Comparison of ENCODE assay signal across 19 mouse cellular contexts in genomic region chr5:106649441-106649840, GRCm38 (mm10). TPM values are rescaled to one million over a fixed set of nuclear protein-coding genes. Genes with fewer than 3 reads are reported as not detected.
DNase-seq lines count a peak whose midpoint lies in the region; ATAC-seq and TF ChIP-seq lines count a peak whose summit lies in the region.
"Had no signal": no experiment of that assay in that cellular context is flagged by ENCODE, and none has a peak within 500 bp of the region (broad histone marks: within the 10 kb centered on the region; RNA-seq: fewer than 3 reads in every experiment).

No protein-coding gene starts in this region.

- H3K9me3 ChIP-seq in forebrain, postnatal 0 days (ENCODE audit: low read length): no peaks in the 10 kb centered on the region
- no peaks in the 10 kb centered on the region for H3K9me3 ChIP-seq in forebrain, embryonic 16.5 days (ENCODE audit: control insufficient read depth, low read length)
- no peaks in the 10 kb centered on the region for H3K9me3 ChIP-seq in liver, postnatal 0 days (ENCODE audit: low read length)
- H3K9me3 ChIP-seq in liver, embryonic 11.5 days (ENCODE audit: control insufficient read depth, low read length): no peaks in the 10 kb centered on the region
- H3K9me3 ChIP-seq: embryonic facial prominence, embryonic 12.5 days; limb, embryonic 12.5 days had no signal

- no peak for TF ChIP-seq EP300 in liver, postnatal 0 days (IDR thresholded peaks at IDR 0.05; ENCODE audit: low read depth)

- TF ChIP-seq CTCF in forebrain, postnatal 0 days (IDR thresholded peaks at IDR 0.05; ENCODE audit: low read depth): peak; percentile 45; the same call in 1 of the 2 replicates
- 0 out of 2 replicates have a peak, but pooled peaks have one; percentile 8 for TF ChIP-seq CTCF in liver, postnatal 0 days (IDR thresholded peaks at IDR 0.05; ENCODE audit: low read depth)

- H3K9ac ChIP-seq in forebrain, postnatal 0 days: no peak overlapping the region
- no peak overlapping the region for H3K9ac ChIP-seq in forebrain, embryonic 16.5 days (replicated peaks; ENCODE audit: low read depth, low read length)
- no peak overlapping the region for H3K9ac ChIP-seq in liver, postnatal 0 days (replicated peaks)
- H3K9ac ChIP-seq in liver, embryonic 11.5 days (ENCODE audit: low read depth, low read length): no peak overlapping the region
- H3K9ac ChIP-seq: embryonic facial prominence, embryonic 12.5 days; limb, embryonic 12.5 days had no signal

- no peak overlapping the region for H3K27ac ChIP-seq in forebrain, postnatal 0 days (ENCODE audit: low read depth, low read length)
- no peak overlapping the region for H3K27ac ChIP-seq in forebrain, embryonic 16.5 days (ENCODE audit: low read length)
- H3K27ac ChIP-seq in liver, postnatal 0 days (ENCODE audit: low read depth): no peak overlapping the region
- H3K27ac ChIP-seq in liver, embryonic 11.5 days (ENCODE audit: low read depth, low read length): no peak overlapping the region
- H3K27ac ChIP-seq: embryonic facial prominence, embryonic 12.5 days; limb, embryonic 12.5 days had no signal

- no peaks in the 10 kb centered on the region; the same call in 1 of the 2 replicates for H3K36me3 ChIP-seq in forebrain, postnatal 0 days (ENCODE audit: insufficient read depth)
- H3K36me3 ChIP-seq in forebrain, embryonic 16.5 days (ENCODE audit: control insufficient read depth, insufficient read depth): no peaks in the 10 kb centered on the region
- H3K36me3 ChIP-seq in liver, postnatal 0 days (replicated peaks; ENCODE audit: insufficient read depth, low read length): peaks cover 5% of the 10 kb centered on the region
- no peaks in the 10 kb centered on the region for H3K36me3 ChIP-seq in liver, embryonic 11.5 days (ENCODE audit: control insufficient read depth, insufficient read depth, low read length)
- peaks cover 4% of the 10 kb centered on the region; the same call in 1 of the 2 replicates for H3K36me3 ChIP-seq in splenic B cell, adult 2 months (ENCODE audit: control insufficient read depth, insufficient read depth, low read length, poor library complexity, severe bottlenecking)

- H3K4me2 ChIP-seq in forebrain, postnatal 0 days (ENCODE audit: low read depth): no peak overlapping the region
- no peak overlapping the region for H3K4me2 ChIP-seq in forebrain, embryonic 16.5 days (ENCODE audit: low read length)
- H3K4me2 ChIP-seq in liver, postnatal 0 days (ENCODE audit: low read depth, low read length): no peak overlapping the region
- no peak overlapping the region for H3K4me2 ChIP-seq in liver, embryonic 11.5 days
- H3K4me2 ChIP-seq: embryonic facial prominence, embryonic 12.5 days; limb, embryonic 12.5 days had no signal

- no peaks in the 10 kb centered on the region for H3K4me1 ChIP-seq in forebrain, postnatal 0 days (ENCODE audit: insufficient read depth)
- no peaks in the 10 kb centered on the region for H3K4me1 ChIP-seq in forebrain, embryonic 16.5 days (replicated peaks; ENCODE audit: control insufficient read depth, insufficient read depth, low read length)
- H3K4me1 ChIP-seq in liver, postnatal 0 days (ENCODE audit: insufficient read depth): peaks cover 6% of the 10 kb centered on the region; the same call in 1 of the 2 replicates
- peaks cover 6% of the 10 kb centered on the region; the same call in 1 of the 2 replicates for H3K4me1 ChIP-seq in liver, embryonic 11.5 days (replicated peaks; ENCODE audit: control insufficient read depth, insufficient read depth, low read length)
- H3K4me1 ChIP-seq: embryonic facial prominence, embryonic 12.5 days had no signal

- H3K4me3 ChIP-seq in forebrain, postnatal 0 days (ENCODE audit: low read depth, low read length): no peak overlapping the region
- no peak overlapping the region for H3K4me3 ChIP-seq in forebrain, embryonic 16.5 days (replicated peaks; ENCODE audit: low read length)
- no peak overlapping the region for H3K4me3 ChIP-seq in liver, postnatal 0 days (ENCODE audit: low read depth, low read length)
- no peak overlapping the region for H3K4me3 ChIP-seq in liver, embryonic 11.5 days (ENCODE audit: low read depth, low read length)
- H3K4me3 ChIP-seq: embryonic facial prominence, embryonic 12.5 days; limb, embryonic 12.5 days had no signal

- H3K27me3 ChIP-seq in forebrain, postnatal 0 days (ENCODE audit: insufficient read depth, low read length): no peaks in the 10 kb centered on the region
- no peaks in the 10 kb centered on the region for H3K27me3 ChIP-seq in forebrain, embryonic 16.5 days (replicated peaks; ENCODE audit: control insufficient read depth, insufficient read depth, low read length)
- H3K27me3 ChIP-seq in liver, postnatal 0 days (ENCODE audit: insufficient read depth, low read length): no peaks in the 10 kb centered on the region
- no peaks in the 10 kb centered on the region for H3K27me3 ChIP-seq in liver, embryonic 11.5 days (replicated peaks; ENCODE audit: control insufficient read depth, insufficient read depth, low read length)
- H3K27me3 ChIP-seq in splenic B cell, adult 2 months (ENCODE audit: control insufficient read depth, insufficient read depth, low read length, poor library complexity, severe bottlenecking): no peaks in the 10 kb centered on the region
- H3K27me3 ChIP-seq: embryonic facial prominence, embryonic 12.5 days; limb, embryonic 12.5 days had no signal

- no peak; the same call in 1 of the 2 replicates for ATAC-seq in forebrain, postnatal 0 days
- ATAC-seq in forebrain, embryonic 16.5 days: no peak
- no peak for ATAC-seq in liver, postnatal 0 days
- ATAC-seq in liver, embryonic 11.5 days (replicated peaks; ENCODE audit: low FRiP score): no peak

- DNase-seq in forebrain, postnatal 0 days: peak; percentile 46
- DNase-seq in liver, postnatal 0 days: no peak
- DNase-seq in liver, embryonic 11.5 days (ENCODE audit: low spot score): no peak
- DNase-seq in NIH3T3 (ENCODE audit: low read depth): peak; percentile 42
- DNase-seq in splenic B cell, adult 2 months (ENCODE audit: low read depth, low spot score): peak; percentile 7
- DNase-seq in testis, postnatal 14 days (ENCODE audit: low spot score): no peak
- no peak for DNase-seq in thymus, postnatal 36 days
- DNase-seq: cerebellum, adult 9-11 months; heart, postnatal 10 days; kidney, adult 2 months; layer of hippocampus, adult 9-11 months; thymus, adult 18-20 months had no signal

RNA-seq across cellular contexts. Expression of gene Gm17304, which starts 40.5 kb away (rescaled TPM):
- total RNA-seq in forebrain, postnatal 0 days (2014; rRNA removed): not detected in 2 replicates
- not detected in 2 replicates for polyA plus RNA-seq in forebrain, postnatal 0 days (2015; fragmentation: Nextera tagmentation; extraction: Ambion mirVana)
- not detected in 2 replicates for polyA plus RNA-seq in forebrain, embryonic 16.5 days (2015; fragmentation: Nextera tagmentation; extraction: Ambion mirVana)
- not detected in 2 replicates for polyA plus RNA-seq in liver, postnatal 0 days (2015; fragmentation: Nextera tagmentation; extraction: Ambion mirVana)
- polyA plus RNA-seq in liver, embryonic 11.5 days (2014; fragmentation: Nextera tagmentation; extraction: Ambion mirVana): not detected in 2 replicates
- total RNA-seq: heart, postnatal 10 days had no signal
- polyA plus RNA-seq: embryonic facial prominence, embryonic 12.5 days; forebrain, embryonic 11.5 days; gonadal fat pad, adult 2 months; kidney, adult 2 months; limb, embryonic 12.5 days; lung, embryonic 16.5 days; small intestine, adult 2 months had no signal

RNA-seq across cellular contexts. Expression of gene Zfp644, which starts 47.6 kb away (rescaled TPM):
- total RNA-seq in forebrain, postnatal 0 days (2014; rRNA removed): 114 and 132 TPM in 2 replicates
- 57.1 and 70.8 TPM in 2 replicates for polyA plus RNA-seq in forebrain, postnatal 0 days (2015; fragmentation: Nextera tagmentation; extraction: Ambion mirVana)
- 79.1 and 85.8 TPM in 2 replicates for polyA plus RNA-seq in forebrain, embryonic 16.5 days (2015; fragmentation: Nextera tagmentation; extraction: Ambion mirVana)
- polyA plus RNA-seq in liver, postnatal 0 days (2015; fragmentation: Nextera tagmentation; extraction: Ambion mirVana): 15.7 and 19.8 TPM in 2 replicates
- polyA plus RNA-seq in liver, embryonic 11.5 days (2014; fragmentation: Nextera tagmentation; extraction: Ambion mirVana): 36.6 and 44.4 TPM in 2 replicates

Comparison
In these comparisons a context has a peak if more than half of its experiments do, and no peak if none do; other contexts are left out.
1. DNase-seq: peak in forebrain, postnatal 0 days (single experiment), NIH3T3 (single experiment) and splenic B cell, adult 2 months (single experiment); none in liver, postnatal 0 days (single experiment), liver, embryonic 11.5 days (single experiment), testis, postnatal 14 days (single experiment) and thymus, postnatal 36 days (0 of 2).